8 mouse cellular contexts compared by ENCODE assay signal in genomic region chr16:94996791-94997281, GRCm38 (mm10). TPM values are rescaled to one million over a fixed set of nuclear protein-coding genes. Genes with fewer than 3 reads are reported as not detected.
DNase-seq lines count a peak whose midpoint lies in the region; ATAC-seq and TF ChIP-seq lines count a peak whose summit lies in the region.

No protein-coding gene starts in this region.

- H3K9me3 ChIP-seq in stomach, embryonic 14.5 days (ENCODE audit: control insufficient read depth, low read depth, low read length): no peaks in the 10 kb centered on the region
- H3K9me3 ChIP-seq in stomach, postnatal 0 days (ENCODE audit: control insufficient read depth, low read length): no peaks in the 10 kb centered on the region
- H3K9me3 ChIP-seq in limb, embryonic 13.5 days: no peaks in the 10 kb centered on the region

- H3K27me3 ChIP-seq in stomach, embryonic 14.5 days (ENCODE audit: control insufficient read depth, insufficient read depth, low read length): peaks cover 21% of the 10 kb centered on the region
- no peaks in the 10 kb centered on the region; the same call in 1 of the 2 replicates for H3K27me3 ChIP-seq in stomach, postnatal 0 days (ENCODE audit: control insufficient read depth, insufficient read depth, low read length)
- H3K27me3 ChIP-seq in limb, embryonic 13.5 days: peaks cover 56% of the 10 kb centered on the region

- no peaks in the 10 kb centered on the region for H3K36me3 ChIP-seq in stomach, embryonic 14.5 days (ENCODE audit: control insufficient read depth, insufficient read depth, low read length)
- no peaks in the 10 kb centered on the region for H3K36me3 ChIP-seq in stomach, postnatal 0 days (ENCODE audit: control insufficient read depth, insufficient read depth, low read length)
- no peaks in the 10 kb centered on the region for H3K36me3 ChIP-seq in limb, embryonic 13.5 days

- TF ChIP-seq EP300 in stomach, postnatal 0 days (optimal IDR thresholded peaks at IDR 0.05): no peak

- TF ChIP-seq CTCF in stomach, postnatal 0 days (IDR thresholded peaks at IDR 0.05; ENCODE audit: low read depth): no peak

- H3K4me1 ChIP-seq in stomach, embryonic 14.5 days (ENCODE audit: control insufficient read depth, insufficient read depth, low read length): peaks cover 5% of the 10 kb centered on the region; the same call in 1 of the 2 replicates
- H3K4me1 ChIP-seq in stomach, postnatal 0 days (replicated peaks; ENCODE audit: control insufficient read depth, insufficient read depth): no peaks in the 10 kb centered on the region
- H3K4me1 ChIP-seq in limb, embryonic 13.5 days: peaks cover 6% of the 10 kb centered on the region; the same call in 1 of the 2 replicates

- peak overlapping the region; percentile 47 for H3K4me2 ChIP-seq in stomach, embryonic 14.5 days (replicated peaks; ENCODE audit: low read depth, low read length)
- no peak overlapping the region for H3K4me2 ChIP-seq in stomach, postnatal 0 days (replicated peaks; ENCODE audit: low read depth)
- peak overlapping the region; percentile 50 for H3K4me2 ChIP-seq in limb, embryonic 13.5 days (replicated peaks)

- H3K9ac ChIP-seq in stomach, embryonic 14.5 days (replicated peaks; ENCODE audit: low read depth, low read length): no peak overlapping the region
- H3K9ac ChIP-seq in stomach, postnatal 0 days (ENCODE audit: low read length): no peak overlapping the region
- H3K9ac ChIP-seq in limb, embryonic 13.5 days: no peak overlapping the region

- H3K27ac ChIP-seq in stomach, embryonic 14.5 days (ENCODE audit: low read length): no peak overlapping the region
- H3K27ac ChIP-seq in stomach, postnatal 0 days (replicated peaks): no peak overlapping the region
- no peak overlapping the region for H3K27ac ChIP-seq in limb, embryonic 13.5 days

- WGBS in stomach, embryonic 14.5 days: 16% methylated on average over 16 of the region's 16 CpGs
- 15% methylated on average over 16 of the region's 16 CpGs for WGBS in stomach, postnatal 0 days
- 12% methylated on average over 16 of the region's 16 CpGs for WGBS in limb, embryonic 13.5 days

- DNase-seq in stomach, postnatal 0 days (ENCODE audit: low spot score): no peak
- DNase-seq in frontal cortex, postnatal 25 days (ENCODE audit: low spot score in 2 of 2): peak; percentile 27 to 37
- DNase-seq in thymus, postnatal 36 days: no peak
- DNase-seq in embryo, embryonic 10 days (ENCODE audit: low spot score): no peak
- no peak for DNase-seq in adrenal gland, adult 2 months
- no peak for DNase-seq in liver

- H3K4me3 ChIP-seq in stomach, embryonic 14.5 days (ENCODE audit: low read depth, low read length): peak overlapping the region; percentile 20; the same call in 1 of the 2 replicates
- no peak overlapping the region for H3K4me3 ChIP-seq in stomach, postnatal 0 days (ENCODE audit: low read depth, low read length)
- no peak overlapping the region for H3K4me3 ChIP-seq in limb, embryonic 13.5 days

- no peak for ATAC-seq in stomach, embryonic 14.5 days (ENCODE audit: insufficient number of reproducible peaks, insufficient read depth, low FRiP score, low read depth)
- ATAC-seq in stomach, postnatal 0 days (ENCODE audit: low FRiP score, low TSS enrichment): no peak
- ATAC-seq in limb, embryonic 13.5 days (ENCODE audit: low FRiP score, low read depth): no peak

RNA-seq across cellular contexts. Expression of gene Kcnj6, which starts 0.7 kb away (rescaled TPM):
- polyA plus RNA-seq in stomach, embryonic 14.5 days (2014; fragmentation: Nextera tagmentation; extraction: Ambion mirVana): 0.39 TPM in 2 replicates
- 0.08 TPM in 1 of 2 replicates, not detected in the other for polyA plus RNA-seq in stomach, postnatal 0 days (2015; fragmentation: Nextera tagmentation; extraction: Ambion mirVana)
- not detected in 2 replicates for polyA plus RNA-seq in limb, embryonic 13.5 days (2015; fragmentation: Nextera tagmentation; extraction: Ambion mirVana)
- 1 to 10 TPM in 1 of 2 experiments, under 1 TPM in 1; 0.92 to 1.1 TPM for total RNA-seq in adrenal gland, adult 2 months (2021)
- 0.20 TPM in 1 of 2 replicates, not detected in the other for polyA plus RNA-seq in adrenal gland, adult 2 months (2012; rRNA removed)

Comparison
In these comparisons a context has a peak if more than half of its experiments do, and no peak if none do; other contexts are left out.
1. DNase-seq: peak in frontal cortex, postnatal 25 days (2 of 2); none in stomach, postnatal 0 days (single experiment), thymus, postnatal 36 days (0 of 2), embryo, embryonic 10 days (single experiment), adrenal gland, adult 2 months (single experiment) and liver (single experiment).